Mouse (Mus musculus) limb, embryonic 11.5 days (tissue): ENCODE measurements around the gene Arsa. TPM values are rescaled to one million over a fixed set of nuclear protein-coding genes. Genes with fewer than 3 reads are reported as not detected.

Source experiments
- ATAC-seq: fragments of 200-750 bp; cut with Nextera tagmentation; 2 replicates; pipeline ENCODE4 v1.8.0; 2017; ENCODE audit warnings: low read depth; ENCODE audit not compliant: insufficient number of reproducible peaks, low FRiP score, low TSS enrichment
- DNase-seq: peaks from one replicate; pipeline ENCODE4 v3.0.0-alpha.2; 2015; ENCODE audit warnings: low spot score
- H3K27ac ChIP-seq: fragments of 300-500 bp; sonication (generic); replicated peaks from 2 replicates; pipeline ENCODE4 v1.5.1; 2014; ENCODE audit warnings: low read depth, mild to moderate bottlenecking, low read length
- H3K27me3 ChIP-seq: fragments of 300-500 bp; sonication (generic); 2 replicates; pipeline ENCODE4 v1.6.1; 2014; ENCODE audit warnings: mild to moderate bottlenecking, low read length, mixed read lengths; ENCODE audit not compliant: control insufficient read depth, insufficient read depth
- H3K36me3 ChIP-seq: fragments of 300-500 bp; sonication (generic); 2 replicates; pipeline ENCODE4 v1.6.1; 2014; ENCODE audit warnings: mild to moderate bottlenecking, low read length, moderate library complexity, mixed read lengths; ENCODE audit not compliant: control insufficient read depth, insufficient read depth
- H3K4me1 ChIP-seq: fragments of 300-500 bp; sonication (generic); 2 replicates; pipeline ENCODE4 v1.6.1; 2014; ENCODE audit warnings: low read length, mixed read lengths; ENCODE audit not compliant: control insufficient read depth, insufficient read depth
- H3K4me2 ChIP-seq: fragments of 300-500 bp; sonication (generic); 2 replicates; pipeline ENCODE4 v1.6.1; 2014; ENCODE audit warnings: low read depth, mild to moderate bottlenecking, moderate library complexity; ENCODE audit not compliant: severe bottlenecking
- H3K4me3 ChIP-seq: fragments of 300-500 bp; sonication (generic); 2 replicates; pipeline ENCODE4 v1.5.1; 2014; ENCODE audit warnings: low read depth, low read length
- H3K9ac ChIP-seq: fragments of 300-500 bp; sonication (generic); 2 replicates; pipeline ENCODE4 v1.6.1; 2014; ENCODE audit warnings: mild to moderate bottlenecking, low read length
- H3K9me3 ChIP-seq: fragments of 300-500 bp; sonication (generic); 2 replicates; pipeline ENCODE4 v1.6.1; 2016; ENCODE audit warnings: low read length; ENCODE audit not compliant: control insufficient read depth
- WGBS: fragments of 180-500 bp; shearing (Covaris S2); extraction: QIAGEN DNeasy Blood & Tissue Kit; methylation state at CpG from one replicate; pipeline ENCODE4 v1.1.7; 2014; 5-methylcytosine and 5-hydroxymethylcytosine counted together
- polyA plus RNA-seq: library from polyadenylated mRNA; unstranded; fragments of >200 nt; fragmentation: Nextera tagmentation; extraction: Ambion mirVana; gene quantifications from 2 replicates; pipeline ENCODE4 v1.2.1, GENCODE M21; 2014

Arsa gene
- polyA plus RNA-seq, 1 experiment from 2014 or later, result 8.4 TPM

DNA sequence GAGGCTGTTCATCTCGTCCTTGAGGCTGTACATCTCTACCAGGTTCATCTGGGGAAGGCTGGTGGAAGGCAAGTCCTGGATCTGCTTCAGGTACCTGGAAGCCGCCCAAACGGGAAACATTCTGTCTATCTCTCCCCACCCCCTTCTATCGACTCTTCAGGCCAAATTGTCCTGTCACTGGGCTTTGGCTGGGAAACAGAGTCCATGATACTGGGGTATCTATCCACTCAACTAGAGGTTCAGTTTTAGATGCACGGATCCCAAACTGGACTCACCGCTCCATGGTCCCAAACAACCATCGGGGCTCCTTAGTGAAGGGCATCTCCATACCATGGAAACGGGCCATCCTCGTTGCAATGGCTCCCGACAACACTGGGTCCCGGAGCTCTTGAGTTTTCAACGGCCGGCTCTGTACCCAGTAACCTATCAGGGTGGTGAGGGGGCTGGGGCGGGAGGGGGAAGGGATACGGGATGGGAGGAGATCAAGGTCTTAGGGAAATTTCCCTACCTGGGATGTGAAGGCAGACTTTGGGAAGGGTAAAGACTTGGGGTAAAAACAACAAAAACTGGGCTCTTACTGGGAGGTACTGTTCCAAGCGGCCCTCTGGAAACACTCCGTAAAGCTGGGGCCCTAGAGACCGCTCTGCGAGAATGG is 49.0 kb downstream of the Arsa start:
- Histone ChIP-seq H3K27me3 (no peaks in the 10 kb centered on the region), H3K27ac (no peak overlapping the region), H3K9ac (no peak overlapping the region), H3K4me3 (peak overlapping the region; percentile 53), H3K36me3 (peaks cover 2% of the 10 kb centered on the region; the same call in 1 of the 2 replicates), H3K4me1 (peaks cover 9% of the 10 kb centered on the region), H3K9me3 (no peaks in the 10 kb centered on the region), H3K4me2 (peak overlapping the region; percentile 91)
- ATAC-seq, result no peak
- 83% methylated on average over 19 of the region's 19 CpGs for WGBS
- DNase-seq, result no peak

GRCm38 (mm10) chr15:89426716-89427115 is 50.5 kb downstream of the Arsa start:
- Histone ChIP-seq H3K36me3 (peaks cover 2% of the 10 kb centered on the region; the same call in 1 of the 2 replicates), H3K4me3 (no peak overlapping the region), H3K4me2 (no peak overlapping the region), H3K27ac (no peak overlapping the region), H3K9ac (no peak overlapping the region), H3K9me3 (no peaks in the 10 kb centered on the region), H3K4me1 (peaks cover 9% of the 10 kb centered on the region), H3K27me3 (no peaks in the 10 kb centered on the region)
- ATAC-seq, result no peak
- DNase-seq, result no peak
- WGBS, result 88% methylated on average over 10 of the region's 10 CpGs

DNA sequence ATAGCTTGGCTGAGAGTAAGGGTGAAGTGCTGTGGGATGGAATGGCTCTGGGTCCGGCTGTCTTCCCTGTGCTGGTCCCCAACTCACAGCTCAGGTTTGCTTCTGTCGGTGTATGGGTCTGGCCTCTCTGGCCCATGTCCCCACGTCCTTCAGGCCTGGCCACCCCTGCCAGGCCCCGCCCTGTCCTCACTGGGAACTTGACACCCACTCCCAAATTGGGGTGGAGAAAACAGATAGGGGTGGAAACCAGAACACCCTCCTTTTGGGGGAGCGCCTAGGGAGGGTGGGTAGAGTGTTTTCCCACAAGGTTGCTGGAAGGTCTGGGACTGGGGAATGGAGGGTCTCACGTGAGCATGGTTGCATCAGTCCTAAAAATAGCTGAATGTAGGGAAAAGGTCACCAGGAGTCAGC is 51.5 kb downstream of the Arsa start, which contains the start of gene Cpt1b:
Gene Cpt1b (minus strand): TSS at position 153 of the 411 bp plus-strand sequence.
- no peaks in the 10 kb centered on the region for H3K9me3 ChIP-seq
- H3K9ac ChIP-seq, result no peak within 1 kb of the TSS
- 14% methylated on average over 6 of the region's 6 CpGs for WGBS
- no peak for ATAC-seq
- H3K4me3 ChIP-seq, result no peak within 1 kb of the TSS
- H3K27me3 ChIP-seq, result no peaks in the 10 kb centered on the region
- DNase-seq, result no peak
- H3K36me3 ChIP-seq, result peaks cover 2% of the 10 kb centered on the region; the same call in 1 of the 2 replicates
- peaks cover 9% of the 10 kb centered on the region for H3K4me1 ChIP-seq
- H3K27ac ChIP-seq, result no peak within 1 kb of the TSS
- H3K4me2 ChIP-seq, result peak within 1 kb of the TSS; percentile 25; the same call in 1 of the 2 replicates

DNA sequence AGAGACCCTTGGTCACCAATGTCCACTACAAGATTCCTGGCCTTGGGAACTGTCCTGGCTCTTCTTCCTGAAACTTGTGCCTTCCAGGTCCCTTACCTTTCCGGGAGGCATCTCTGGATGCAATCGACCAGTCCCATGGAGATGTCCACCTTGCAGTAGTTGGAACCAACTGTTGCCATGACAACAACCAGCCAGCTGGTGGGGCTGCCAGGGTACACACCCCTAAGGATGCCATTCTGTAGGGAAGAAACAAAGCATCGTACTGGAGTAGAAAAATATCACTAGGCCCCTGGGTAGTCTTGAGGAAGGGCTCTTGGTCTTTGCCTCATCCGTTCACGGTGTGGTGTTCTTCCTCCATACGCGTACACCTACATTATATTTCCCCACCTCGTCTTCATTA is 52.6 kb downstream of the Arsa start:
- H3K9ac ChIP-seq, result no peak overlapping the region
- H3K27ac ChIP-seq, result no peak overlapping the region
- H3K4me1 ChIP-seq, result peaks cover 9% of the 10 kb centered on the region
- peaks cover 2% of the 10 kb centered on the region; the same call in 1 of the 2 replicates for H3K36me3 ChIP-seq
- no peak overlapping the region for H3K4me2 ChIP-seq
- DNase-seq (no peak), ATAC-seq (no peak)
- H3K27me3 ChIP-seq, result no peaks in the 10 kb centered on the region
- no peaks in the 10 kb centered on the region for H3K9me3 ChIP-seq
- no peak overlapping the region for H3K4me3 ChIP-seq
- 86% methylated on average over 8 of the region's 8 CpGs for WGBS

Other genes starting within 250 kb of the Arsa start
- gene Sbf1, start 162.1 kb downstream of the Arsa start, polyA plus RNA-seq, result 60.2 and 62.8 TPM in 2 replicates
- gene Adm2, start 154.7 kb downstream of the Arsa start, polyA plus RNA-seq, result not detected in 2 replicates
- gene Miox, start 143.0 kb downstream of the Arsa start, polyA plus RNA-seq, result not detected in 2 replicates
- gene Lmf2, start 121.8 kb downstream of the Arsa start, polyA plus RNA-seq, result 31.6 and 32.1 TPM in 2 replicates
- gene Ncaph2, start 121.7 kb downstream of the Arsa start, polyA plus RNA-seq, result 176 and 180 TPM in 2 replicates
- gene Sco2, start 103.6 kb downstream of the Arsa start, polyA plus RNA-seq, result 4.9 and 6.3 TPM in 2 replicates
- gene Tymp, start 100.4 kb downstream of the Arsa start, polyA plus RNA-seq, result 1.9 and 2.2 TPM in 2 replicates
- 0.34 TPM in 1 of 2 replicates, not detected in the other for gene Odf3b, start 98.1 kb downstream of the Arsa start, polyA plus RNA-seq
- gene Klhdc7b, start 92.5 kb downstream of the Arsa start, polyA plus RNA-seq, result not detected in 2 replicates
- gene Syce3, start 66.9 kb downstream of the Arsa start, polyA plus RNA-seq, result not detected in 2 replicates
- gene Cpt1b, start 51.6 kb downstream of the Arsa start, polyA plus RNA-seq, result 1.0 and 1.2 TPM in 2 replicates
- 1.7 and 2.0 TPM in 2 replicates for gene C730034F03Rik, start 47.8 kb downstream of the Arsa start, polyA plus RNA-seq
- not detected in 2 replicates for gene Gm44502, start 47.7 kb downstream of the Arsa start, polyA plus RNA-seq
- gene Chkb, start 47.5 kb downstream of the Arsa start, polyA plus RNA-seq, result 48.7 and 50.1 TPM in 2 replicates
- 1.3 and 1.5 TPM in 2 replicates for gene Mapk8ip2, start 23.5 kb downstream of the Arsa start, polyA plus RNA-seq
- 1.9 and 2.5 TPM in 2 replicates for gene Shank3, start 22.2 kb upstream of the Arsa start, polyA plus RNA-seq
- gene Acr, start 90.9 kb upstream of the Arsa start, polyA plus RNA-seq, result 0.17 TPM in 1 of 2 replicates, not detected in the other
- 66.9 and 70.3 TPM in 2 replicates for gene Rabl2, start 114.5 kb upstream of the Arsa start, polyA plus RNA-seq